Mouse (Mus musculus) frontal cortex, postnatal 25 days (tissue): ENCODE results near the gene Cdc42bpg.
A peak's percentile ranks its signal among the peaks of the same experiment; 100 is the strongest.
"Not testable (repeated sequence)": the region's sequence is repeated elsewhere in the genome, so short reads cannot be mapped to it uniquely, and the experiment has no call there.

Experiments
- DNase-seq, 2 experiments: peaks; one replicate each; pipeline ENCODE4 v3.0.0; 2022; ENCODE audit warnings: low spot score in 2 of 2

Cdc42bpg gene

GRCm38 (mm10) chr19:6276426-6277421 lies 29.5 kb upstream of the Cdc42bpg start, which contains the start of gene Ehd1:
Gene Ehd1 (plus strand): TSS chr19:6276725.
- DNase-seq, result peak; percentile 91 to 93

- DNase-seq, result no peak
Observed at GRCm38 (mm10) chr19:6277661-6278438, 28.4 kb upstream of the Cdc42bpg start.

- DNase-seq, result no peak
Observed at GRCm38 (mm10) chr19:6278439-6279073, 27.7 kb upstream of the Cdc42bpg start.

- no peak for DNase-seq
Observed at GRCm38 (mm10) chr19:6279481-6280144, 26.6 kb upstream of the Cdc42bpg start.

GRCm38 (mm10) chr19:6280554-6280953 lies 25.7 kb upstream of the Cdc42bpg start:
- DNase-seq, result no peak

- no peak for DNase-seq
Observed at GRCm38 (mm10) chr19:6281122-6282020, 24.9 kb upstream of the Cdc42bpg start.

GRCm38 (mm10) chr19:6283001-6283400 lies 23.3 kb upstream of the Cdc42bpg start:
- no peak for DNase-seq

GRCm38 (mm10) chr19:6284502-6284901 lies 21.8 kb upstream of the Cdc42bpg start:
- DNase-seq, result no peak

GRCm38 (mm10) chr19:6285226-6285625 lies 21.0 kb upstream of the Cdc42bpg start:
- DNase-seq, result no peak

- DNase-seq, result no peak
Observed at GRCm38 (mm10) chr19:6285632-6286433, 20.4 kb upstream of the Cdc42bpg start.

GRCm38 (mm10) chr19:6286434-6287401 lies 19.5 kb upstream of the Cdc42bpg start:
- DNase-seq, result no peak

GRCm38 (mm10) chr19:6288236-6288894 lies 17.9 kb upstream of the Cdc42bpg start:
- DNase-seq, result no peak

- DNase-seq, result no peak
Observed at GRCm38 (mm10) chr19:6289696-6290238, 16.5 kb upstream of the Cdc42bpg start.

GRCm38 (mm10) chr19:6290720-6291116 lies 15.5 kb upstream of the Cdc42bpg start:
- not testable (repeated sequence) for DNase-seq

GRCm38 (mm10) chr19:6291117-6291781 lies 15.0 kb upstream of the Cdc42bpg start:
- no peak for DNase-seq

- no peak for DNase-seq
Observed at GRCm38 (mm10) chr19:6292262-6292661, 14.0 kb upstream of the Cdc42bpg start.

- no peak for DNase-seq
Observed at GRCm38 (mm10) chr19:6294301-6294700, 12.0 kb upstream of the Cdc42bpg start.
